Mouse (Mus musculus) thymus, adult 2 months (tissue): Measurements from ENCODE around the gene Crocc.

Experiments used
- CTCF ChIP-seq: fragments of 200-500 bp; IDR thresholded peaks from 2 replicates; pipeline ENCODE4 v1.5.1; 2012; ENCODE audit warnings: mild to moderate bottlenecking, control low read depth, low read length, moderate library complexity, borderline replicate concordance; ENCODE audit not compliant: control insufficient read depth, poor library complexity, insufficient read depth; ENCODE audit errors: extremely low read depth
- POLR2A ChIP-seq: fragments of 200-500 bp; IDR thresholded peaks from 2 replicates; pipeline ENCODE4 v1.6.1; 2012; ENCODE audit warnings: mild to moderate bottlenecking, low read length, control low read depth, moderate library complexity; ENCODE audit not compliant: control insufficient read depth, poor library complexity, insufficient read depth; ENCODE audit errors: extremely low read depth

DNA sequence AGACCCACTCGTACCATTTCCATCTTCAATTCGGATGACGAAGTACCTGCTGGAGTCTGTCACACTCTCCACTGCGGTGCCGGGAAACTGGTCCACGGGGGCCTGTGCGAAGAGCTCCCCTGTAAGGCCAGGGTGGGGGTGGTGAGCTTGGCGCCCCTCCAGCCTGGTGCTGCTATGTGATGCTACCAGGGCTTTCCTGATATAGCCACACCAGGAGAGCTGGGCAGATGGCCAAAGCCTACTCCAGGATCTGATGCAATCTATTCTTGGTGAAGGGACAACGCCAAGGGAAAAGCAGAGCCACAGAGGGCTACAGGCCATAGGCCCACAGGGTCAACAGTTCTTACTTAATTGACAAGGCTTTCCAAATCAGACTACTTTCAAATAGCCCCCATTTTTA lies 13.3 kb upstream of the Crocc start:
- TF ChIP-seq POLR2A (no peak), CTCF (no peak)
